Mouse (Mus musculus) cerebellum, postnatal 25 days (tissue): ENCODE results near the gene C1qbp.
A peak's percentile ranks its signal among the peaks of the same experiment; 100 is the strongest.

Source experiments
- DNase-seq, 2 experiments: peaks; one replicate each; pipeline ENCODE4 v3.0.0; 2021; ENCODE audit warnings: mixed read lengths in 2 of 2

C1qbp gene

GRCm38 (mm10) chr11:70982557-70983228 is at the start of gene C1qbp:
TSS of gene C1qbp (minus strand) at chr11:70983026.
- DNase-seq, result peak; percentile 96 to 98

GRCm38 (mm10) chr11:71032070-71032469 is 49.2 kb upstream of the C1qbp start:
- no peak for DNase-seq

DNA sequence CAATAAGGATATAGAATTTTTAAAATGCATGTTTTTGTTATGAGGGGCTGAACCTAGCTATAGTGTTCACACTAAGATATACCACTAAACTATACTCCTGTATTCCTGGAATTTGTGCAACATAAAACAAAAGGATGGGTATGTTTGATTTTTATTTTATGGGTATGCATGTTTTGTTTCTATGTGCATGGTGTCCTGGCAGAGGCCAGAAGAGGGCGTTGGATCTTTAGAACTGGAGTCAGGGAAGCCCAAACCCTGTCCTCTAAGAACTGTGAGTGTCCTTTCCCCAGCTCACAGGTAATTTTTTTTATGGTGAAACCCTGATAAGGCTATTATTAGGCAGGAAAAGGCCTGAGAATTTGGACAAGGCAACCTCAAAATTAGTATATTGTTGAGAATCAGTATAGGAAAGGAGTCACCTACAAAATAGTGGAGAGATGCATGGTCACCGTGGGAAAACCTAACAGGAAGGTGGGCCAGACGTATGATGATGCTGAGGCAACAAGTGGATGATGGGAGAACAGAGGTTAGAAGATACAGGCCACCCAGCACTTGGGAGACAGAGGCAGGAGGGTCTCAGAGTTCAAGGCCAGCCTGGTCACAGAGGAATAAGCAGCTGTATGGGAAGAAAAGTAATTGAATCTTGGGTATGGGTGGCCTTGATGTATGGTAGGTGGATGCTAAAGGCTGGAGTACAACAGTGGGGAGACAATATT is 46.7 kb upstream of the C1qbp start:
- DNase-seq, result no peak

- no peak for DNase-seq
Measured at GRCm38 (mm10) chr11:71028280-71028679, 45.5 kb upstream of the C1qbp start.

DNA sequence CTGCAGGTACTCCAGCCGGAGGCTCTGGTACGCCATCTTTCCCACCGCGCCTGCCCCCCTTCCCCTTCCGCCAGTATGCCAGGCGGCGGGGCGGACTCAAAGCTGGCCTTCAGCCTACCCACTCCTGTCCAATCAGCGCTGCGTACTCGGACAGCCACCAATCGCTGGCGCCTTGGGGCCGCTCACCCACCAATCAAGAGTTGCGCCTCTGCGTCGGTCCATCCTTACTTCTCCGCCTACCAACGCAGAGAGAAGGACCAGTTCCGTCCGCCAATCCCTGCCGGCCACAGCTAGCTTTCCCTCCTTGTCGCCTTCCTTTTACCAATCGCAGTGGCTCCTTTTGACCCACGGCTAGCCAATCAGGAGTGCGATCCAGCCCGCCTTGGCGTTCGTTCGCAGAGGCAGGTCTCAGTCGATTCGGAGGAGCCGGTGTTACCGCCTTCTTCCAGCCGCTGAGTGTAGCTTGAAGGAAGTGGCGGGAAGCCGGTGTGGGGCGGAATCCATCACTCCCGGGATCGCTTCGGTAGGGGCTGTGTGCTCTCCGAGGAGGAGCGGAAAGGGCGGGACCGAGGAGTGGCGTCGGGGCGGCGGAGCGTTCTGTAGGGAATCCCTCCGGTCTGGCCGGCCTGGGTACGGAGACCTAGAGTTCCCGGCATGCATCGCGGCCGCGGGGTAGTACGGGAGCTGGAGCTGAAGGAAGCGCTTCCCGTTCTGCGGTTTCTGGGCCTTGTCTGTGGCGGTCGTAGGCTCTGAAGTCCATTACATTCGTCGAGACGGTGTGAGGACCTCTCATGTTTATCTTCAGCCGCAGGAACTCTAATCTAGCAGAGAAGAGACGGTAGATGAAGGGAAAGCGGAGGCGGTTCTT is 36.6 kb upstream of the C1qbp start, which contains the start of the genes Mis12 and Derl2:
TSS of gene Mis12 (plus strand) at position 411 of the 868 bp plus-strand sequence.
TSS of gene Derl2 (minus strand) at position 641 of the 868 bp plus-strand sequence.
- peak; percentile 98 for DNase-seq

DNA sequence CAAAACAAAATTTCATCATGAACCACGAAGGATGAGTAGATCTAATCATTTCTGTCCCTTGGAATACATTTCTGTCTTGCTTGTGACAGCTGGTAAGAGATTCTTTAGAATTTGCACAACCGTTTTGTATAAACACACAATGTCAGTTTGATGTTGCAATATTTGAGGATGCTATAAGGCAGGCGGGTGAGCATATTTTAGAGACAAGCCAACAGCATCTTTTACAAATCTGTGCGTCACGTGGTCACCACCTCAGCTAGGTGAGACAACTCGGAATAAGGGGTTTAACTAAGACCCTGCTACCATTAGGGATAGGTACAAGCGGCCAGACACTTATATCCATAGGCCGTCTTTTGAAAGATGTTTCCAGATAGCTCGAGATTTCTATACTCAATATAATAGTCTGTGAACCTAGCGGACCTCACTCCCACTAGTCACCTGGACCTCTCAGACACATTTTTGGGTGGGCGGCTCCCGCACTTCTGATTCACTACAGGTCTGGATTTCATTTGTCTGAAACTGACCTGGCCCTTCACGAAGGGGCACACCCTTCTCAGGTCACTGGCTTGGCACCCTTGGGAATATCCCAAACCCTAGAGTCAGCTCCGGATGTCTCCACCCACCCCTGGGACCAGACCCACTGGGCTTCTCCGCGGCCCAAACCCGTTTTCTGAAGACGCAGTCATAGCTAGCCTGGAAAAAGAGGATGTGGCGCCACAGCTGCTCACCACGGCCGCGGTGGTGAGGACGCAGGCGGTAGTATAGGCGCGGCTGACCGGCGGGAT is 35.8 kb upstream of the C1qbp start:
- DNase-seq, result no peak

DNA sequence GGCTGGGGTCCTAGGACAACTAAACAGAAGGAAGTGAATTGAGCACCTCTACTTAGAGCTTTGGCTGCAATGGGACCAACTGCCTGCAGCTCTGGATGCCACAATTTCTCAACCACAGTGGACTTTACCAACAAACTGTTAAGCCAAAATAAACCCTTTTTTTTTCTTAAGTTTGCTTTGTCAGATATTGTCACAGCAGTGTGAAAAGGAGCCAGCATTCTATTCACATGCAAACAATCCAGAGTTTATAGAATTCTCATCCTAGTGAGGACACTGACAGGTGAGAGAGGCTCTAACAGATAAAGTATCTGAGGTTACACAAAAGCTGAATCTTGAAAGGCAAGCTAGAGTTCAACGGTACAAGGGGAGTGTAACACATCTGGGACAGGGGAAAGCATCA is 34.2 kb upstream of the C1qbp start:
- no peak for DNase-seq

DNA sequence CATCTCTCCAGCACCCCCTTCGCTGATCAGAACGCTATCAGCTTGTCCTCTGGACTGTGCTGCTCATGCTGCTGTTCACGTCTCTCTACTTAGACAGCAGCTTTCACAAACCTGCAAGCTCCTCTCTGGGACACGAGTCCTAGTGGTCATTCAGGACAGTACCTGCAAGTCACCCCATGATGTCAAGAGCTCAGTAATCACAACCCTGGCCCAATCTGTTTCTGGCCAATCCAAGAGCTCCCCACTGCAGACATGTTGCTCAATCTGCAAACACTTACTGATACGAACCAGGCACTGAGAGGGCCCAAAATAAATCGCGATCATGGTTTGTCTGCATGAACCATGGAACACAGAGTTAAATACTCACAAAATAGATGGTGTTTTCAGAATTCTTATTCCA is 29.9 kb upstream of the C1qbp start:
- DNase-seq, result no peak

DNA sequence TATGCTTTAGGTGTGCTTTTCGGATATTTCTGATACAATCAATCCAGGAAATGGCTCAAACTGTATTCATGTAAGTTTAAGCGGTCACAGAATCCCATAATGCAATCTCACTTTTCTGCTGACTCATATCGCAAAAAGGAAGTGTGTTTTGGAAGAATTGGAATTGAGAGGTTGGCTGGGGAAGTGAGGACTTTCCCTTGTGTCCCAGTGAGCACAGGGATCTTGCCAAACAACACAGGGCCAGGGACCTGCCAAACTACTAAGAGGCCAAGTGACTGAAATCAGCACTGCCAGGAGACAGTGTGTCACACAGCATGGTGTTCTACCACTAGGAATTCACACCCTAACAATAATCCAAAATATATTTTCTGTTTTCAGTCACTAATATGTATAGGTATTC is 25.5 kb upstream of the C1qbp start:
- peak in 1 of 2 experiments; percentile 29 for DNase-seq

DNA sequence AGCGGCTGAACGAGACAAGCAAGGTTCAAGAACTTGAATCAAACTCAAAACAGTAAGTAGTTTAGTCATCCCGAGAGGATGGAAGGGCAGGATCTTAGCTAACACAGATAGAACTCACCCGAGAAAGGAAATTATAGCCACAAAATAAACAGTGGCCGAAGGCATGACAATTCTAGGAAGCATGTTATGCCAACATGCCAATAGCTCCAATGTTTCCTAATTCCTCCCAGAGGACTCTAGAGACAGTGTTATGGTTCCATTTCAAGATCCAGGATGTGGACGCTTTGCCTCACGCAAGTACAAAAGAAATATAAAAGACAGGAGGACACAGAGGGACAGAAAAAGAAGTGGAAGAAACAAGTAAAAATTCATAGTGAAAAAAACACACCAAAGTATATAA is 25.0 kb upstream of the C1qbp start:
- no peak for DNase-seq

GRCm38 (mm10) chr11:71007026-71007425 is 24.2 kb upstream of the C1qbp start:
- no peak for DNase-seq

- DNase-seq, result no peak
Measured at GRCm38 (mm10) chr11:71005046-71005445, 22.2 kb upstream of the C1qbp start.

GRCm38 (mm10) chr11:71004316-71004773 is 21.5 kb upstream of the C1qbp start, which contains the start of gene Dhx33:
TSS of gene Dhx33 (minus strand) at chr11:71004437.
- DNase-seq, result peak; percentile 95 to 97

- no peak for DNase-seq
Measured at GRCm38 (mm10) chr11:71003611-71004315, 20.9 kb upstream of the C1qbp start.

DNA sequence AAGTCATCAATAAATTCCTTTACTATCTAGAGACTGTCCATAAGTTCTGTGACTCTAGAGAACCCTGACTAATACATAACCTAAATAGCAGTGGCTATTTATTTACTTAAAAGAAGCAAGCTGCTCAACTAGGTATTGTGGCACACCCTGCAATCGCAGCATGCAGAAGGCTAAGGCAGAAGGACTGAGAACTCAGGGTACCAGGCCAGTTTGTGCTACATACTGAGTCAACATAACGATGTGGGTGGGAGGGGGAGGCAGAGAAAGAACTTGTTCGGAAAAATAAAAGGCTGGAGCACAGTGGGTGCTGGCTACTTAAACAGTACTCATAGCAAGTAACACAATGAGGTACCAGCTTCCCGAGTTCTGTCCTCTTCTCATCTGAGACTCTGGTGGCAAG is 18.3 kb upstream of the C1qbp start:
- no peak for DNase-seq

GRCm38 (mm10) chr11:70982030-70982429 is 796 bp downstream of the C1qbp start:
- DNase-seq, result no peak

GRCm38 (mm10) chr11:70980751-70981510 is 1.9 kb downstream of the C1qbp start:
- DNase-seq, result no peak

- no peak for DNase-seq
Measured at GRCm38 (mm10) chr11:70980232-70980631, 2.6 kb downstream of the C1qbp start.

GRCm38 (mm10) chr11:70977293-70977692 is 5.5 kb downstream of the C1qbp start:
- DNase-seq, result no peak

GRCm38 (mm10) chr11:70975193-70975592 is 7.6 kb downstream of the C1qbp start:
- DNase-seq, result no peak

GRCm38 (mm10) chr11:70973947-70974346 is 8.9 kb downstream of the C1qbp start:
- no peak for DNase-seq
